In the genomic region with DNA sequence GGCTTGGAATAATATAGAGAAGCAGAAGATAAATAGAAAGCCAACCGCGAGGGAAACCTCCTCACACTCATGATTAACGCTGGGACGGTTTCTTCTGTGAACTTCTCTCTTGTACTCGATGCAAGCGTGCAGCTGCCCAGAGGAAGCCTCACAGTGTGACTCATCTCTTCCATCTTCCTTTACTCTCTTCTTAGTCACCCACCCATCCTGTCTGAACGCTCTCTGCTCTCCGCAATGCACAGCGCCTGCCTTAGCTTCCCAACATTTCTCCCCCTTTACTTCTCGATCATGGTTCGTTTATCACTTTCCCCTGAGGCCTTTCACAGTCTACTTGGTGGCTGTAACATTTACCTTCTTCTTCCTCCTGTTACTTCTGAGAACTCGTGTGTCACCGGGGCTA, we compare ENCODE assay signal across 9 mouse cellular contexts. TPM values are rescaled to one million over a fixed set of nuclear protein-coding genes. Genes with fewer than 3 reads are reported as not detected.
DNase-seq lines count a peak whose midpoint lies in the region; ATAC-seq and TF ChIP-seq lines count a peak whose summit lies in the region.
"Had no signal": no experiment of that assay in that cellular context is flagged by ENCODE, and none has a peak within 500 bp of the region (broad histone marks: within the 10 kb centered on the region; RNA-seq: fewer than 3 reads in every experiment).

No protein-coding gene starts in this region.

- H3K4me3 ChIP-seq in liver, postnatal 0 days (ENCODE audit: low read depth, low read length) = no peak overlapping the region
- no peak overlapping the region for H3K4me3 ChIP-seq in hindbrain, embryonic 14.5 days (replicated peaks; ENCODE audit: low read length)

- no peak for DNase-seq in frontal cortex, postnatal 25 days (ENCODE audit: low spot score in 2 of 2)
- peak; percentile 98 for DNase-seq in 416B (ENCODE audit: low read depth)
- DNase-seq in c-Kit-positive CD71-positive TER-119-positive erythroid progenitor cells, embryonic 14.5 days (ENCODE audit: low spot score) = peak; percentile 14
- no peak for DNase-seq in liver, postnatal 0 days
- peak; percentile 14 to 28 for DNase-seq in thymus, postnatal 36 days
- no peak for DNase-seq in hindbrain, embryonic 14.5 days (ENCODE audit: low spot score)
- DNase-seq in retina, postnatal 1 day = no peak

- H3K27ac ChIP-seq in liver, postnatal 0 days (ENCODE audit: low read depth) = 0 out of 2 replicates have a peak overlapping the region, but pooled peaks have one; percentile 39
- no peak overlapping the region for H3K27ac ChIP-seq in hindbrain, embryonic 14.5 days

- H3K36me3 ChIP-seq in liver, postnatal 0 days (replicated peaks; ENCODE audit: insufficient read depth, low read length) = no peaks in the 10 kb centered on the region
- no peaks in the 10 kb centered on the region for H3K36me3 ChIP-seq in hindbrain, embryonic 14.5 days (replicated peaks; ENCODE audit: control insufficient read depth, insufficient read depth)

- no peaks in the 10 kb centered on the region for H3K9me3 ChIP-seq in liver, postnatal 0 days (ENCODE audit: low read length)
- no peaks in the 10 kb centered on the region for H3K9me3 ChIP-seq in hindbrain, embryonic 14.5 days (ENCODE audit: control insufficient read depth, low read length)

- no peak for TF ChIP-seq EP300 in liver, postnatal 0 days (IDR thresholded peaks at IDR 0.05; ENCODE audit: low read depth)

- H3K4me2 ChIP-seq in liver, postnatal 0 days (ENCODE audit: low read depth, low read length) = no peak overlapping the region
- H3K4me2 ChIP-seq in hindbrain, embryonic 14.5 days (replicated peaks) = no peak overlapping the region

- H3K4me1 ChIP-seq in liver, postnatal 0 days (ENCODE audit: insufficient read depth) = 0 out of 2 replicates have a peak, but pooled peaks cover 2% of the 10 kb centered on the region
- no peaks in the 10 kb centered on the region for H3K4me1 ChIP-seq in hindbrain, embryonic 14.5 days (replicated peaks; ENCODE audit: control insufficient read depth, insufficient read depth, low read length)

- 36% methylated on average over 13 of the region's 13 CpGs for WGBS in liver, postnatal 0 days (ENCODE audit: insufficient replicate concordance)
- 85% methylated on average over 13 of the region's 13 CpGs for whole genome bisulfite sequencing in hindbrain, embryonic 14.5 days

- ATAC-seq in frontal cortex, adult (ENCODE audit: low TSS enrichment) = peak; percentile 97
- 0 out of 2 replicates have a peak, but pooled peaks have one; percentile 38 for ATAC-seq in liver, postnatal 0 days
- ATAC-seq in hindbrain, embryonic 14.5 days (ENCODE audit: low FRiP score) = no peak

- no peaks in the 10 kb centered on the region for H3K27me3 ChIP-seq in liver, postnatal 0 days (ENCODE audit: insufficient read depth, low read length)
- no peaks in the 10 kb centered on the region for H3K27me3 ChIP-seq in hindbrain, embryonic 14.5 days (ENCODE audit: control insufficient read depth, insufficient read depth, low read length)

- no peak for TF ChIP-seq CTCF in liver, postnatal 0 days (IDR thresholded peaks at IDR 0.05; ENCODE audit: low read depth)

- no peak overlapping the region for H3K9ac ChIP-seq in liver, postnatal 0 days (replicated peaks)
- no peak overlapping the region for H3K9ac ChIP-seq in hindbrain, embryonic 14.5 days

RNA-seq across cellular contexts. Expression of a gene that starts 20.1 kb away (rescaled TPM):
- not detected in 2 replicates for polyA plus RNA-seq in liver, postnatal 0 days (2015; fragmentation: Nextera tagmentation; extraction: Ambion mirVana)
- not detected in 2 replicates for polyA plus RNA-seq in hindbrain, embryonic 14.5 days (2014; fragmentation: Nextera tagmentation; extraction: Ambion mirVana)
- polyA plus RNA-seq: frontal cortex, adult 2 months had no signal

RNA-seq across cellular contexts. Expression of a gene that starts 31.7 kb away (rescaled TPM):
- 1.3 TPM in 2 replicates for polyA plus RNA-seq in liver, postnatal 0 days (2015; fragmentation: Nextera tagmentation; extraction: Ambion mirVana)
- 6.8 and 7.6 TPM in 2 replicates for polyA plus RNA-seq in hindbrain, embryonic 14.5 days (2014; fragmentation: Nextera tagmentation; extraction: Ambion mirVana)

RNA-seq across cellular contexts. Expression of a gene that starts 31.8 kb away (rescaled TPM):
- 3.5 and 4.2 TPM in 2 replicates for polyA plus RNA-seq in liver, postnatal 0 days (2015; fragmentation: Nextera tagmentation; extraction: Ambion mirVana)
- 9.2 and 10.5 TPM in 2 replicates for polyA plus RNA-seq in hindbrain, embryonic 14.5 days (2014; fragmentation: Nextera tagmentation; extraction: Ambion mirVana)

RNA-seq across cellular contexts. Expression of a gene that starts 39.6 kb away (rescaled TPM):
- not detected in 2 replicates for polyA plus RNA-seq in liver, postnatal 0 days (2015; fragmentation: Nextera tagmentation; extraction: Ambion mirVana)
- polyA plus RNA-seq in hindbrain, embryonic 14.5 days (2014; fragmentation: Nextera tagmentation; extraction: Ambion mirVana) = not detected in 2 replicates

Comparison
In these comparisons a context has a peak if more than half of its experiments do, and no peak if none do; other contexts are left out.
1. DNase-seq: peak in 416B (single experiment), c-Kit-positive CD71-positive TER-119-positive erythroid progenitor cells, embryonic 14.5 days (single experiment) and thymus, postnatal 36 days (2 of 2); none in frontal cortex, postnatal 25 days (0 of 2), liver, postnatal 0 days (single experiment), hindbrain, embryonic 14.5 days (single experiment) and retina, postnatal 1 day (single experiment).